Mouse (Mus musculus) testis, postnatal 14 days (tissue): Measurements from ENCODE around the gene Nos3.
"Not testable (repeated sequence)": the region's sequence is repeated elsewhere in the genome, so short reads cannot be mapped to it uniquely, and the experiment has no call there.

Source experiments
- DNase-seq: peaks from one replicate; pipeline ENCODE4 v3.0.0; 2021; ENCODE audit warnings: low spot score

Gene Nos3

GRCm38 (mm10) chr5:24374666-24375328 is 10.2 kb downstream of the Nos3 start:
- DNase-seq, result no peak

- no peak for DNase-seq
Measured at GRCm38 (mm10) chr5:24378700-24379099, 14.1 kb downstream of the Nos3 start.

GRCm38 (mm10) chr5:24379501-24379900 is 14.9 kb downstream of the Nos3 start:
- no peak for DNase-seq

GRCm38 (mm10) chr5:24380499-24380898 is 15.9 kb downstream of the Nos3 start:
- DNase-seq, result no peak

- DNase-seq, result no peak
Measured at GRCm38 (mm10) chr5:24381486-24381885, 16.9 kb downstream of the Nos3 start.

GRCm38 (mm10) chr5:24381988-24382387 is 17.4 kb downstream of the Nos3 start:
- no peak for DNase-seq

- DNase-seq, result peak; percentile 88
Measured at GRCm38 (mm10) chr5:24383026-24383859, 18.6 kb downstream of the Nos3 start.

GRCm38 (mm10) chr5:24384407-24384806 is 19.8 kb downstream of the Nos3 start:
- DNase-seq, result no peak

- no peak for DNase-seq
Measured at GRCm38 (mm10) chr5:24385374-24385773, 20.8 kb downstream of the Nos3 start.

- no peak for DNase-seq
Measured at GRCm38 (mm10) chr5:24385887-24386550, 21.4 kb downstream of the Nos3 start.

GRCm38 (mm10) chr5:24387264-24388241 is 22.9 kb downstream of the Nos3 start:
- DNase-seq, result peak; percentile 63

- no peak for DNase-seq
Measured at GRCm38 (mm10) chr5:24388246-24388915, 23.8 kb downstream of the Nos3 start.

GRCm38 (mm10) chr5:24389011-24389657 is 24.5 kb downstream of the Nos3 start:
- no peak for DNase-seq

GRCm38 (mm10) chr5:24389658-24390020 is 25.0 kb downstream of the Nos3 start:
- DNase-seq, result no peak

GRCm38 (mm10) chr5:24391864-24392263 is 27.3 kb downstream of the Nos3 start, which contains the start of gene Atg9b:
Atg9b (minus strand) TSS chr5:24392143.
- DNase-seq, result no peak

- DNase-seq, result no peak
Measured at GRCm38 (mm10) chr5:24392724-24393123, 28.1 kb downstream of the Nos3 start.

- peak; percentile 72 for DNase-seq
Measured at GRCm38 (mm10) chr5:24393392-24393997, 28.9 kb downstream of the Nos3 start, which contains the start of gene Abcb8. Abcb8 (plus strand) TSS chr5:24393663.

GRCm38 (mm10) chr5:24394165-24394894 is 29.7 kb downstream of the Nos3 start:
- peak; percentile 96 for DNase-seq

GRCm38 (mm10) chr5:24396254-24396653 is 31.6 kb downstream of the Nos3 start:
- DNase-seq, result not testable (repeated sequence)
